Mouse (Mus musculus): ENCODE results near the gene Nanos1. TPM values are rescaled to one million over a fixed set of nuclear protein-coding genes. Genes with fewer than 3 reads are reported as not detected.

Nanos1 gene
- total and polyA plus RNA-seq, 3 experiments, result 4.5 to 4.6 TPM; not detected in 1

DNA sequence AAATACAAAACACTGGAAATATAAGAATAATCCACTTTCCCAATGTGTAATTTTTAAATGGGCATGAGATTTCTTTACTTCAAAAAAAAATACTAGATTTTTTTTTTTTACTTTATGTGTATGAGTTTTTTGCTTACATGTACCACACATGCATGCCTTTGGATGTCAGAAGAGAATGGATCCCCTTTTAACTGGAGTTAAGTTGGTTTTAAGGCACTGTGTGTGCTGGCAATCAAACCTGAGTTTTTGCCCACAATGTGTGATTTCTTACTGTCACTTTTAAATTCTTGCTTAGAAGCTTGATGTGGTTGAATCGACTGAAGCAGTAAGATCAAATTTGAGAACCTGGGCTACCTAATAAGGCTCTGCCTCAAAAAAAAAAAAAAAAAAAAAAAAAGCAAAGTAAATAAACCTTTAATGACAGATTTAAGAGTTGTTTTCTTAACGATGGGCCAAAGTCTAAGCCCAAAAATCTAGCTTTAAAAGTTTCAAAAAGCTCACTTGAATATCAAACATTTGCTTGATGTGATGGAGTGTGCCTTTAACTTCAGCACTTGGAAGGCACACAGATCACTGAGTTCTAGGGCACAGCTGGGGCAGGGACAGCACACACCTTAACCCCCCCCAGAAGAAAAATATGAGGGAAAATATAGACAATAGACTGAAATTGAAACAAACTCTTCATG lies 31.8 kb downstream of the Nanos1 start:
- Histone ChIP-seq H3K4me3 (ENCODE audit: control insufficient read depth in 1 of 2, insufficient read depth in 1 of 2, low read depth in 2 of 2, low read length in 2 of 2) (peak overlapping the region; percentile 63 to 85), H3K9ac (ENCODE audit: control insufficient read depth, low read depth, low read length, poor library complexity, severe bottlenecking) (peak overlapping the region; percentile 99), H3K9me3 (replicated peaks; ENCODE audit: insufficient read depth, low read length) (no peaks in the 10 kb centered on the region), H3K27me3 (ENCODE audit: control insufficient read depth in 1 of 2, insufficient read depth in 2 of 2, low read length in 2 of 2) (no peaks in the 10 kb centered on the region), H3K36me3 (ENCODE audit: control insufficient read depth in 1 of 2, insufficient read depth in 2 of 2, low read length in 2 of 2) (peaks cover 40 to 63% of the 10 kb centered on the region in 2 experiments), H3K79me2 (ENCODE audit: control insufficient read depth, insufficient read depth, low read length, poor library complexity) (peaks cover 70% of the 10 kb centered on the region), H3K27ac (ENCODE audit: control insufficient read depth, low read depth, low read length) (no peak overlapping the region), H3K4me1 (ENCODE audit: control insufficient read depth in 1 of 2, insufficient read depth in 2 of 2, low read length in 2 of 2) (peaks cover 21 to 37% of the 10 kb centered on the region in 2 experiments)
- no peak for DNase-seq (ENCODE audit: low read depth, low spot score)
- TF ChIP-seq MYC (IDR thresholded peaks at IDR 0.05; ENCODE audit: low read depth, low read length) (peak; percentile 25; the same call in 1 of the 2 replicates), POLR2AphosphoS2 (IDR thresholded peaks at IDR 0.05; ENCODE audit: low read length) (no peak), HCFC1 (IDR thresholded peaks at IDR 0.05; ENCODE audit: low read depth, low read length) (no peak), CHD1 (IDR thresholded peaks at IDR 0.05; ENCODE audit: low read depth, low read length) (no peak), USF2 (IDR thresholded peaks at IDR 0.05; ENCODE audit: borderline replicate concordance in 1 of 2, insufficient read depth in 1 of 2, low read depth in 1 of 2, low read length in 2 of 2) (no peak), ELF1 (IDR thresholded peaks at IDR 0.05; ENCODE audit: low read depth, low read length) (no peak), TBP (IDR thresholded peaks at IDR 0.05; ENCODE audit: low read depth, low read length) (0 out of 2 replicates have a peak, but pooled peaks have one; percentile 20), TAL1 (IDR thresholded peaks at IDR 0.05; ENCODE audit: low read length) (no peak), GATA1 (IDR thresholded peaks at IDR 0.05; ENCODE audit: low read depth, low read length) (no peak), MAFK (IDR thresholded peaks at IDR 0.05; ENCODE audit: borderline replicate concordance, low read depth, low read length) (no peak), MAZ (IDR thresholded peaks at IDR 0.05; ENCODE audit: low read depth, low read length) (no peak), MXI1 (IDR thresholded peaks at IDR 0.05; ENCODE audit: low read depth, low read length) (peak; percentile 63; the same call in 1 of the 2 replicates), MYB (IDR thresholded peaks at IDR 0.05; ENCODE audit: low read depth, low read length) (no peak), ZNF384 (IDR thresholded peaks at IDR 0.05; ENCODE audit: low read depth, low read length) (peak; percentile 62)

- DNase-seq (ENCODE audit: low read depth, low spot score), result peak; percentile 75
- Histone ChIP-seq H3K36me3 (ENCODE audit: control insufficient read depth in 1 of 2, insufficient read depth in 2 of 2, low read length in 2 of 2) (peaks cover 33 to 61% of the 10 kb centered on the region in 2 experiments), H3K4me1 (ENCODE audit: control insufficient read depth in 1 of 2, insufficient read depth in 2 of 2, low read length in 2 of 2) (peaks cover 23 to 41% of the 10 kb centered on the region in 2 experiments), H3K27ac (ENCODE audit: control insufficient read depth, low read depth, low read length) (no peak overlapping the region), H3K27me3 (ENCODE audit: control insufficient read depth in 1 of 2, insufficient read depth in 2 of 2, low read length in 2 of 2) (no peaks in the 10 kb centered on the region), H3K79me2 (ENCODE audit: control insufficient read depth, insufficient read depth, low read length, poor library complexity) (peaks cover 65% of the 10 kb centered on the region), H3K9me3 (replicated peaks; ENCODE audit: insufficient read depth, low read length) (no peaks in the 10 kb centered on the region), H3K9ac (ENCODE audit: control insufficient read depth, low read depth, low read length, poor library complexity, severe bottlenecking) (peak overlapping the region; percentile 99), H3K4me3 (ENCODE audit: control insufficient read depth in 1 of 2, insufficient read depth in 1 of 2, low read depth in 2 of 2, low read length in 2 of 2) (peak overlapping the region; percentile 58 to 85)
- TF ChIP-seq POLR2AphosphoS5 (IDR thresholded peaks at IDR 0.05; ENCODE audit: borderline replicate concordance, low read depth, low read length), result no peak
- peak; percentile 15 to 18; a peak in 2 of 4 replicates for TF ChIP-seq EP300 (IDR thresholded peaks at IDR 0.05; ENCODE audit: low read depth in 1 of 2, low read length in 2 of 2)
- no peak for TF ChIP-seq CTCF (IDR thresholded peaks at IDR 0.05 in 2 of 3, conservative IDR thresholded peaks at IDR 0.05 in 1 of 3; ENCODE audit: control insufficient read depth in 1 of 3, insufficient read depth in 1 of 3, low read depth in 2 of 3, low read length in 3 of 3, poor library complexity in 1 of 3, severe bottlenecking in 1 of 3)
- TF ChIP-seq RAD21 (IDR thresholded peaks at IDR 0.05; ENCODE audit: low read depth, low read length), result no peak
- TF ChIP-seq TBP (IDR thresholded peaks at IDR 0.05; ENCODE audit: low read depth, low read length), result peak; percentile 36; the same call in 1 of the 2 replicates
- TF ChIP-seq ETS1 (IDR thresholded peaks at IDR 0.05; ENCODE audit: low read depth, low read length), result 0 out of 2 replicates have a peak, but pooled peaks have one; percentile 20
- no peak for TF ChIP-seq MEF2A (IDR thresholded peaks at IDR 0.05; ENCODE audit: extremely low read depth, insufficient replicate concordance, low read depth, low read length, poor library complexity, severe bottlenecking)
- TF ChIP-seq ZMIZ1 (IDR thresholded peaks at IDR 0.05; ENCODE audit: low read depth, low read length), result no peak
- TF ChIP-seq GABPA (IDR thresholded peaks at IDR 0.05; ENCODE audit: low read depth, low read length), result no peak
- peak; percentile 52; the same call in 1 of the 2 replicates for TF ChIP-seq POLR2AphosphoS2 (IDR thresholded peaks at IDR 0.05; ENCODE audit: low read length)
- peak; percentile 20; the same call in 1 of the 2 replicates for TF ChIP-seq NELFE (IDR thresholded peaks at IDR 0.05; ENCODE audit: low read depth, low read length)
- no peak; the same call in 1 of the 2 replicates for TF ChIP-seq HCFC1 (IDR thresholded peaks at IDR 0.05; ENCODE audit: low read depth, low read length)
- TF ChIP-seq ZC3H11A (IDR thresholded peaks at IDR 0.05; ENCODE audit: low read depth, low read length), result no peak
- peak; percentile 79 for TF ChIP-seq MAX (IDR thresholded peaks at IDR 0.05; ENCODE audit: low read length)
- peak; percentile 99 for TF ChIP-seq MXI1 (IDR thresholded peaks at IDR 0.05; ENCODE audit: low read depth, low read length)
- TF ChIP-seq UBTF (IDR thresholded peaks at IDR 0.05; ENCODE audit: borderline replicate concordance, insufficient read depth, low read depth, low read length), result no peak
- TF ChIP-seq MAFK (IDR thresholded peaks at IDR 0.05; ENCODE audit: borderline replicate concordance, low read depth, low read length), result no peak
- TF ChIP-seq KAT2A (conservative IDR thresholded peaks at IDR 0.05; ENCODE audit: low read depth, low read length), result no peak
Observed at GRCm38 (mm10) chr19:60788214-60788960, 32.6 kb downstream of the Nanos1 start.
